Mouse (Mus musculus): Measurements from ENCODE around the gene Gm3448. TPM values are rescaled to one million over a fixed set of nuclear protein-coding genes. Genes with fewer than 3 reads are reported as not detected.
"Not testable (repeated sequence)": the region's sequence is repeated elsewhere in the genome, so short reads cannot be mapped to it uniquely, and the experiment has no call there.

Gene Gm3448
- polyA plus RNA-seq, 1 experiment: 0.31 TPM

GRCm38 (mm10) chr17:14961557-14962154 lies 79.7 kb downstream of the Gm3448 start:
- not testable (repeated sequence) for H3K4me2 ChIP-seq (ENCODE audit: low read depth); H3K4me3 ChIP-seq; H3K27me3 ChIP-seq (ENCODE audit: control insufficient read depth, insufficient read depth, insufficient read length)
- Histone ChIP-seq H3K36me3 (ENCODE audit: control insufficient read depth, insufficient read depth) (peaks cover 22% of the 10 kb centered on the region), H3ac (ENCODE audit: control insufficient read depth, insufficient read length) (peak overlapping the region; percentile 100), H3K79me2 (ENCODE audit: control insufficient read depth, insufficient read depth) (peaks cover 39% of the 10 kb centered on the region)

GRCm38 (mm10) chr17:14960951-14961556 lies 80.3 kb downstream of the Gm3448 start, which contains the start of gene Phf10:
Phf10 (minus strand) TSS chr17:14961273.
- H3K27me3 ChIP-seq (ENCODE audit: control insufficient read depth, insufficient read depth, insufficient read length): not testable (repeated sequence)
- Histone ChIP-seq H3K4me3 (peak within 1 kb of the TSS; percentile 61), H3K36me3 (ENCODE audit: control insufficient read depth, insufficient read depth) (peaks cover 28% of the 10 kb centered on the region), H3K79me2 (ENCODE audit: control insufficient read depth, insufficient read depth) (peaks cover 45% of the 10 kb centered on the region), H3K4me2 (ENCODE audit: low read depth) (peak within 1 kb of the TSS; percentile 80), H3ac (ENCODE audit: control insufficient read depth, insufficient read length) (peak within 1 kb of the TSS; percentile 100)
- TF ChIP-seq POLR2AphosphoS2 (IDR thresholded peaks at IDR 0.05; ENCODE audit: insufficient read length, low read depth) (peak; percentile 61), POLR2A (IDR thresholded peaks at IDR 0.05; ENCODE audit: insufficient read length, low read depth) (peak; percentile 71)

- TF ChIP-seq TCF12 (IDR thresholded peaks at IDR 0.05; ENCODE audit: insufficient read depth, poor library complexity, severe bottlenecking): no peak
- TF ChIP-seq REST (IDR thresholded peaks at IDR 0.05; ENCODE audit: insufficient read depth, insufficient read length): no peak
- TF ChIP-seq POLR2A (IDR thresholded peaks at IDR 0.05; ENCODE audit: insufficient read length, low read depth): no peak
- TF ChIP-seq SRF (IDR thresholded peaks at IDR 0.05; ENCODE audit: control insufficient read depth, insufficient read length, low read depth): no peak
- Histone ChIP-seq H3K4me2 (ENCODE audit: low read depth) (peak overlapping the region; percentile 80), H3ac (ENCODE audit: control insufficient read depth, insufficient read length) (peak overlapping the region; percentile 100), H3K27me3 (ENCODE audit: control insufficient read depth, insufficient read depth, insufficient read length) (no peaks in the 10 kb centered on the region), H3K36me3 (ENCODE audit: control insufficient read depth, insufficient read depth) (peaks cover 33% of the 10 kb centered on the region), H3K79me2 (ENCODE audit: control insufficient read depth, insufficient read depth) (peaks cover 50% of the 10 kb centered on the region), H3K4me3 (peak overlapping the region; percentile 61)
These were observed 80.8 kb downstream of the Gm3448 start for GRCm38 (mm10) chr17:14960520-14960919.

- Histone ChIP-seq H3K4me3 (peak overlapping the region; percentile 61), H3ac (ENCODE audit: control insufficient read depth, insufficient read length) (peak overlapping the region; percentile 100), H3K27me3 (ENCODE audit: control insufficient read depth, insufficient read depth, insufficient read length) (no peaks in the 10 kb centered on the region), H3K4me2 (ENCODE audit: low read depth) (peak overlapping the region; percentile 80), H3K36me3 (ENCODE audit: control insufficient read depth, insufficient read depth) (peaks cover 37% of the 10 kb centered on the region), H3K79me2 (ENCODE audit: control insufficient read depth, insufficient read depth) (peaks cover 53% of the 10 kb centered on the region)
- TF ChIP-seq MYOG (IDR thresholded peaks at IDR 0.05; ENCODE audit: control insufficient read depth in 1 of 3, insufficient read depth in 1 of 3, insufficient read length in 2 of 3, low read depth in 2 of 3): peak; percentile 32 to 72 (median 35)
- TF ChIP-seq E2F4 (IDR thresholded peaks at IDR 0.05; ENCODE audit: insufficient read depth): no peak
- TF ChIP-seq POLR2A (IDR thresholded peaks at IDR 0.05; ENCODE audit: insufficient read length, low read depth): peak; percentile 72
- TF ChIP-seq CEBPB (IDR thresholded peaks at IDR 0.05; ENCODE audit: insufficient read depth, poor library complexity, severe bottlenecking): peak; percentile 76
- TF ChIP-seq TCF3 (IDR thresholded peaks at IDR 0.05; ENCODE audit: insufficient read length, low read depth): no peak
- no peak for TF ChIP-seq USF1 (IDR thresholded peaks at IDR 0.05; ENCODE audit: low read depth)
- no peak for TF ChIP-seq TCF12 (IDR thresholded peaks at IDR 0.05; ENCODE audit: insufficient read depth, poor library complexity, severe bottlenecking)
- peak in 1 of 3 experiments; percentile 57 for TF ChIP-seq MYOD1 (IDR thresholded peaks at IDR 0.05; ENCODE audit: control insufficient read depth in 1 of 3, insufficient read length in 2 of 3, low read depth in 2 of 3)
- peak; percentile 78 for TF ChIP-seq POLR2AphosphoS2 (IDR thresholded peaks at IDR 0.05; ENCODE audit: insufficient read length, low read depth)
- TF ChIP-seq REST (IDR thresholded peaks at IDR 0.05; ENCODE audit: insufficient read depth, insufficient read length): no peak
- no peak for TF ChIP-seq SRF (IDR thresholded peaks at IDR 0.05; ENCODE audit: control insufficient read depth, insufficient read length, low read depth)
- TF ChIP-seq MAX (IDR thresholded peaks at IDR 0.05; ENCODE audit: low read depth): no peak
These were observed 81.4 kb downstream of the Gm3448 start for GRCm38 (mm10) chr17:14959979-14960378.

GRCm38 (mm10) chr17:14958686-14959327 lies 82.5 kb downstream of the Gm3448 start:
- Histone ChIP-seq H3K36me3 (ENCODE audit: control insufficient read depth, insufficient read depth) (peaks cover 49% of the 10 kb centered on the region), H3ac (ENCODE audit: control insufficient read depth, insufficient read length) (no peak overlapping the region), H3K79me2 (ENCODE audit: control insufficient read depth, insufficient read depth) (peaks cover 64% of the 10 kb centered on the region), H3K4me2 (ENCODE audit: low read depth) (peak overlapping the region; percentile 80), H3K4me3 (peak overlapping the region; percentile 61), H3K27me3 (ENCODE audit: control insufficient read depth, insufficient read depth, insufficient read length) (no peaks in the 10 kb centered on the region)
- TF ChIP-seq REST (IDR thresholded peaks at IDR 0.05; ENCODE audit: insufficient read depth, insufficient read length) (no peak), MAX (IDR thresholded peaks at IDR 0.05; ENCODE audit: low read depth) (no peak), CEBPB (IDR thresholded peaks at IDR 0.05; ENCODE audit: insufficient read depth, poor library complexity, severe bottlenecking) (no peak), POLR2A (IDR thresholded peaks at IDR 0.05; ENCODE audit: insufficient read length, low read depth) (no peak), MYOD1 (IDR thresholded peaks at IDR 0.05; ENCODE audit: control insufficient read depth in 1 of 3, insufficient read length in 2 of 3, low read depth in 2 of 3) (no peak), SRF (IDR thresholded peaks at IDR 0.05; ENCODE audit: control insufficient read depth, insufficient read length, low read depth) (no peak), USF1 (IDR thresholded peaks at IDR 0.05; ENCODE audit: low read depth) (no peak), MYOG (IDR thresholded peaks at IDR 0.05; ENCODE audit: control insufficient read depth in 1 of 3, insufficient read depth in 1 of 3, insufficient read length in 2 of 3, low read depth in 2 of 3) (no peak), TCF12 (IDR thresholded peaks at IDR 0.05; ENCODE audit: insufficient read depth, poor library complexity, severe bottlenecking) (no peak), POLR2AphosphoS2 (IDR thresholded peaks at IDR 0.05; ENCODE audit: insufficient read length, low read depth) (no peak), E2F4 (IDR thresholded peaks at IDR 0.05; ENCODE audit: insufficient read depth) (no peak), TCF3 (IDR thresholded peaks at IDR 0.05; ENCODE audit: insufficient read length, low read depth) (no peak)
